Comparison of ENCODE assay signal across 28 mouse cellular contexts in genomic region chr6:119487085-119487458, GRCm38 (mm10). TPM values are rescaled to one million over a fixed set of nuclear protein-coding genes. Genes with fewer than 3 reads are reported as not detected.
DNase-seq lines count a peak whose midpoint lies in the region; ATAC-seq and TF ChIP-seq lines count a peak whose summit lies in the region.
"Had no signal": no experiment of that assay in that cellular context is flagged by ENCODE, and none has a peak within 500 bp of the region (broad histone marks: within the 10 kb centered on the region; RNA-seq: fewer than 3 reads in every experiment).

No protein-coding gene starts in this region.

- no peak for TF ChIP-seq CTCF in liver, adult 2 months (IDR thresholded peaks at IDR 0.05; ENCODE audit: low read depth, low read length)
- no peak for TF ChIP-seq CTCF in small intestine, adult 2 months (IDR thresholded peaks at IDR 0.05; ENCODE audit: extremely low read depth, insufficient read length, insufficient replicate concordance, low read depth, low read length)

- H3K4me2 ChIP-seq in liver, embryonic 11.5 days = no peak overlapping the region
- H3K4me2 ChIP-seq in intestine, embryonic 15.5 days (replicated peaks) = no peak overlapping the region
- no peak overlapping the region for H3K4me2 ChIP-seq in midbrain, embryonic 15.5 days
- no peak overlapping the region for H3K4me2 ChIP-seq in kidney, embryonic 14.5 days (replicated peaks; ENCODE audit: low read depth, low read length)
- H3K4me2 ChIP-seq: embryonic facial prominence, embryonic 12.5 days; embryonic facial prominence, embryonic 15.5 days; heart, embryonic 12.5 days; heart, embryonic 15.5 days; hindbrain, embryonic 13.5 days had no signal

- peak; percentile 60 for DNase-seq in liver, adult 2 months (ENCODE audit: extremely low read depth, low read depth, low spot score)
- no peak for DNase-seq in liver, embryonic 11.5 days (ENCODE audit: low spot score)
- DNase-seq in layer of hippocampus, postnatal 36 days = no peak
- DNase-seq: adrenal gland, postnatal 25 days; cerebellum, adult 11 months; cerebellum, adult 2 months; cerebellum, adult 9-11 months; cerebellum, postnatal 25 days; forebrain, postnatal 0 days; gastrocnemius, postnatal 14 days; heart, adult 11 months; heart, postnatal 10 days; heart, postnatal 36 days had no signal

- no peaks in the 10 kb centered on the region for H3K27me3 ChIP-seq in liver, adult 2 months (ENCODE audit: control insufficient read depth, insufficient read depth, low read length)
- no peaks in the 10 kb centered on the region for H3K27me3 ChIP-seq in liver, embryonic 11.5 days (replicated peaks; ENCODE audit: control insufficient read depth, insufficient read depth, low read length)
- no peaks in the 10 kb centered on the region for H3K27me3 ChIP-seq in intestine, embryonic 15.5 days (replicated peaks)
- H3K27me3 ChIP-seq in small intestine, adult 2 months (ENCODE audit: control insufficient read depth, insufficient read depth, low read length) = no peaks in the 10 kb centered on the region
- no peaks in the 10 kb centered on the region for H3K27me3 ChIP-seq in midbrain, embryonic 15.5 days (replicated peaks)
- no peaks in the 10 kb centered on the region for H3K27me3 ChIP-seq in kidney, embryonic 14.5 days (ENCODE audit: control insufficient read depth, insufficient read depth, low read length)
- H3K27me3 ChIP-seq: embryonic facial prominence, embryonic 12.5 days; embryonic facial prominence, embryonic 15.5 days; heart, embryonic 12.5 days; heart, embryonic 15.5 days; hindbrain, embryonic 13.5 days had no signal

- no peak overlapping the region for H3K9ac ChIP-seq in liver, adult 2 months (ENCODE audit: low read depth, low read length)
- no peak overlapping the region for H3K9ac ChIP-seq in liver, embryonic 11.5 days (ENCODE audit: low read depth, low read length)
- no peak overlapping the region for H3K9ac ChIP-seq in intestine, embryonic 15.5 days
- no peak overlapping the region for H3K9ac ChIP-seq in midbrain, embryonic 15.5 days
- no peak overlapping the region for H3K9ac ChIP-seq in kidney, embryonic 14.5 days (ENCODE audit: low read depth, low read length)
- H3K9ac ChIP-seq: embryonic facial prominence, embryonic 12.5 days; embryonic facial prominence, embryonic 15.5 days; forebrain, postnatal 0 days; heart, embryonic 12.5 days; heart, embryonic 15.5 days; hindbrain, embryonic 13.5 days had no signal

- H3K9me3 ChIP-seq in liver, embryonic 11.5 days (ENCODE audit: control insufficient read depth, low read length) = no peaks in the 10 kb centered on the region
- no peaks in the 10 kb centered on the region for H3K9me3 ChIP-seq in intestine, embryonic 15.5 days
- no peaks in the 10 kb centered on the region for H3K9me3 ChIP-seq in midbrain, embryonic 15.5 days
- no peaks in the 10 kb centered on the region for H3K9me3 ChIP-seq in kidney, embryonic 14.5 days (ENCODE audit: control insufficient read depth, low read length)
- H3K9me3 ChIP-seq: embryonic facial prominence, embryonic 12.5 days; embryonic facial prominence, embryonic 15.5 days; heart, embryonic 12.5 days; heart, embryonic 15.5 days; hindbrain, embryonic 10.5 days; hindbrain, embryonic 13.5 days had no signal

- 66% methylated on average over 7 of the region's 7 CpGs for WGBS in liver, adult 2 months
- 84% methylated on average over 7 of the region's 7 CpGs for WGBS in liver, embryonic 11.5 days
- 64% methylated on average over 7 of the region's 7 CpGs for WGBS in intestine, embryonic 15.5 days
- WGBS in small intestine, adult 2 months = 48% methylated on average over 7 of the region's 7 CpGs
- 93% methylated on average over 7 of the region's 7 CpGs for WGBS in midbrain, embryonic 15.5 days
- 83% methylated on average over 7 of the region's 7 CpGs for WGBS in kidney, embryonic 14.5 days

- H3K4me1 ChIP-seq in liver, adult 2 months (ENCODE audit: control insufficient read depth, insufficient read depth, low read length) = no peaks in the 10 kb centered on the region
- peaks cover 24% of the 10 kb centered on the region for H3K4me1 ChIP-seq in liver, embryonic 11.5 days (replicated peaks; ENCODE audit: control insufficient read depth, insufficient read depth, low read length)
- H3K4me1 ChIP-seq in intestine, embryonic 15.5 days (replicated peaks) = peaks cover 24% of the 10 kb centered on the region
- peaks cover 25% of the 10 kb centered on the region; the same call in 1 of the 2 replicates for H3K4me1 ChIP-seq in small intestine, adult 2 months (ENCODE audit: control insufficient read depth, insufficient read depth, insufficient read length, low read length)
- H3K4me1 ChIP-seq in midbrain, embryonic 15.5 days = peaks cover 44% of the 10 kb centered on the region
- H3K4me1 ChIP-seq in kidney, embryonic 14.5 days (ENCODE audit: control insufficient read depth, insufficient read depth, low read length) = peaks cover 32% of the 10 kb centered on the region

- H3K36me3 ChIP-seq in liver, adult 2 months (ENCODE audit: control insufficient read depth, insufficient read depth, low read length) = no peaks in the 10 kb centered on the region
- H3K36me3 ChIP-seq in liver, embryonic 11.5 days (ENCODE audit: control insufficient read depth, insufficient read depth, low read length) = peaks cover 8% of the 10 kb centered on the region; the same call in 1 of the 2 replicates
- 0 out of 2 replicates have a peak, but pooled peaks cover 4% of the 10 kb centered on the region for H3K36me3 ChIP-seq in intestine, embryonic 15.5 days
- peaks cover 4% of the 10 kb centered on the region for H3K36me3 ChIP-seq in small intestine, adult 2 months (ENCODE audit: control insufficient read depth, insufficient read depth, low read length)
- 0 out of 2 replicates have a peak, but pooled peaks cover 5% of the 10 kb centered on the region for H3K36me3 ChIP-seq in midbrain, embryonic 15.5 days (replicated peaks)
- peaks cover 8% of the 10 kb centered on the region; the same call in 1 of the 2 replicates for H3K36me3 ChIP-seq in kidney, embryonic 14.5 days (ENCODE audit: control insufficient read depth, insufficient read depth, low read length)
- H3K36me3 ChIP-seq: embryonic facial prominence, embryonic 15.5 days; heart, embryonic 15.5 days had no signal

- H3K27ac ChIP-seq in liver, adult 2 months (replicated peaks; ENCODE audit: insufficient read depth, low read depth, low read length) = no peak overlapping the region
- no peak overlapping the region for H3K27ac ChIP-seq in liver, embryonic 11.5 days (ENCODE audit: low read depth, low read length)
- no peak overlapping the region for H3K27ac ChIP-seq in intestine, embryonic 15.5 days
- H3K27ac ChIP-seq in small intestine, adult 2 months (ENCODE audit: insufficient read depth, low read depth, low read length) = peak overlapping the region; percentile 68; the same call in 1 of the 2 replicates
- no peak overlapping the region for H3K27ac ChIP-seq in midbrain, embryonic 15.5 days
- H3K27ac ChIP-seq in kidney, embryonic 14.5 days (ENCODE audit: low read depth, low read length) = no peak overlapping the region
- H3K27ac ChIP-seq: embryonic facial prominence, embryonic 12.5 days; embryonic facial prominence, embryonic 15.5 days; gastrocnemius, adult 2 months; heart, embryonic 15.5 days; hindbrain, embryonic 10.5 days; hindbrain, embryonic 13.5 days had no signal

- no peak overlapping the region for H3K4me3 ChIP-seq in liver, adult 2 months (ENCODE audit: insufficient read depth, low read depth, low read length)
- no peak overlapping the region for H3K4me3 ChIP-seq in liver, embryonic 11.5 days (ENCODE audit: low read depth, low read length)
- no peak overlapping the region for H3K4me3 ChIP-seq in intestine, embryonic 15.5 days (replicated peaks)
- no peak overlapping the region for H3K4me3 ChIP-seq in small intestine, adult 2 months (ENCODE audit: low read depth, low read length)
- no peak overlapping the region for H3K4me3 ChIP-seq in midbrain, embryonic 15.5 days
- no peak overlapping the region for H3K4me3 ChIP-seq in kidney, embryonic 14.5 days (ENCODE audit: low read length)
- H3K4me3 ChIP-seq: embryonic facial prominence, embryonic 12.5 days; embryonic facial prominence, embryonic 15.5 days; gastrocnemius, adult 2 months; heart, embryonic 12.5 days; heart, embryonic 15.5 days; hindbrain, embryonic 10.5 days; hindbrain, embryonic 13.5 days had no signal

- TF ChIP-seq POLR2A in liver, adult 2 months (IDR thresholded peaks at IDR 0.05; ENCODE audit: extremely low read depth, insufficient read depth, low read length) = no peak
- no peak for TF ChIP-seq POLR2A in small intestine, adult 2 months (IDR thresholded peaks at IDR 0.05; ENCODE audit: low read depth, low read length)

- no peak for ATAC-seq in liver, embryonic 11.5 days (replicated peaks; ENCODE audit: low FRiP score)
- ATAC-seq in intestine, embryonic 15.5 days = peak; percentile 60
- ATAC-seq in midbrain, embryonic 15.5 days (replicated peaks) = no peak
- ATAC-seq in kidney, embryonic 14.5 days (ENCODE audit: low FRiP score, low TSS enrichment) = no peak
- ATAC-seq: CD4-positive, CD25-positive, alpha-beta regulatory T cell, adult 4 months; forebrain, embryonic 14.5 days; forebrain, postnatal 0 days; hindbrain, embryonic 16.5 days had no signal

- no peaks in the 10 kb centered on the region for H3K79me2 ChIP-seq in liver, adult 2 months (ENCODE audit: control insufficient read depth, insufficient read depth, low read length)

RNA-seq across cellular contexts. Expression of gene Fbxl14, which starts 7.6 kb away (rescaled TPM):
- 5.0 and 7.9 TPM in 2 replicates for total RNA-seq in liver, adult 2 months (2014; rRNA removed)
- 17.5 and 18.7 TPM in 2 replicates for polyA plus RNA-seq in liver, adult 2 months (2012; rRNA removed)
- 6.7 and 6.9 TPM in 2 replicates for polyA plus RNA-seq in liver, embryonic 11.5 days (2014; fragmentation: Nextera tagmentation; extraction: Ambion mirVana)
- 4.6 and 4.7 TPM in 2 replicates for polyA plus RNA-seq in intestine, embryonic 15.5 days (2015; fragmentation: Nextera tagmentation; extraction: Ambion mirVana)
- 42.7 and 79.6 TPM in 2 replicates for polyA plus RNA-seq in small intestine, adult 2 months (2012; rRNA removed)
- 10 to 100 TPM; 31.6 to 33.6 TPM for total RNA-seq in layer of hippocampus, postnatal 36 days (2021)
- polyA plus RNA-seq in midbrain, embryonic 15.5 days (2015; fragmentation: Nextera tagmentation; extraction: Ambion mirVana) = 2.4 and 2.5 TPM in 2 replicates
- 7.2 and 9.6 TPM in 2 replicates for polyA plus RNA-seq in kidney, embryonic 14.5 days (2014; fragmentation: Nextera tagmentation; extraction: Ambion mirVana)

RNA-seq across cellular contexts. Expression of gene Wnt5b, which starts 57.1 kb away (rescaled TPM):
- total RNA-seq in liver, adult 2 months (2014; rRNA removed) = 4.0 and 5.8 TPM in 2 replicates
- 4.7 and 5.3 TPM in 2 replicates for polyA plus RNA-seq in liver, adult 2 months (2012; rRNA removed)
- 3.2 and 3.3 TPM in 2 replicates for polyA plus RNA-seq in liver, embryonic 11.5 days (2014; fragmentation: Nextera tagmentation; extraction: Ambion mirVana)
- 7.3 and 7.4 TPM in 2 replicates for polyA plus RNA-seq in intestine, embryonic 15.5 days (2015; fragmentation: Nextera tagmentation; extraction: Ambion mirVana)
- polyA plus RNA-seq in small intestine, adult 2 months (2012; rRNA removed) = 1.8 and 1.9 TPM in 2 replicates
- 1 to 10 TPM; 1.7 to 2.2 TPM for total RNA-seq in layer of hippocampus, postnatal 36 days (2021)
- 2.3 TPM in 2 replicates for polyA plus RNA-seq in midbrain, embryonic 15.5 days (2015; fragmentation: Nextera tagmentation; extraction: Ambion mirVana)
- polyA plus RNA-seq in kidney, embryonic 14.5 days (2014; fragmentation: Nextera tagmentation; extraction: Ambion mirVana) = 10.9 and 11.0 TPM in 2 replicates
- total RNA-seq: common myeloid progenitor, adult 5-6 weeks had no signal
